Mouse (Mus musculus): ENCODE data around the gene Sept9. TPM values are rescaled to one million over a fixed set of nuclear protein-coding genes. Genes with fewer than 3 reads are reported as not detected.

Sept9 gene
- polyA plus RNA-seq, 1 experiment from 2014 or later: 52.5 TPM

GRCm38 (mm10) chr11:117179902-117180301 lies 19.6 kb upstream of the Sept9 start:
- no peak overlapping the region for H3K4me2 ChIP-seq (replicated peaks; ENCODE audit: low read depth, low read length)
- H3K9me3 ChIP-seq (ENCODE audit: low read length): no peaks in the 10 kb centered on the region
- no peaks in the 10 kb centered on the region; the same call in 1 of the 2 replicates for H3K4me1 ChIP-seq (ENCODE audit: insufficient read depth, low read depth, low read length)
- TF ChIP-seq EP300 (IDR thresholded peaks at IDR 0.05): no peak
- TF ChIP-seq CTCF (IDR thresholded peaks at IDR 0.05): peak; percentile 52
- H3K27ac ChIP-seq (ENCODE audit: low read length): no peak overlapping the region
- 77% methylated on average over 5 of the region's 5 CpGs for WGBS
- ATAC-seq: no peak
- DNase-seq (ENCODE audit: low spot score): no peak
- H3K27me3 ChIP-seq (replicated peaks; ENCODE audit: insufficient read depth, low read length): no peaks in the 10 kb centered on the region
- H3K9ac ChIP-seq (replicated peaks; ENCODE audit: low read depth): no peak overlapping the region
- no peak overlapping the region for H3K4me3 ChIP-seq (ENCODE audit: low read depth, low read length)
- H3K36me3 ChIP-seq (ENCODE audit: insufficient read depth, low read length): no peaks in the 10 kb centered on the region

- Histone ChIP-seq H3K4me1 (ENCODE audit: insufficient read depth, low read depth, low read length) (no peaks in the 10 kb centered on the region), H3K9ac (replicated peaks; ENCODE audit: low read depth) (no peak overlapping the region), H3K36me3 (ENCODE audit: insufficient read depth, low read length) (no peaks in the 10 kb centered on the region), H3K27me3 (replicated peaks; ENCODE audit: insufficient read depth, low read length) (no peaks in the 10 kb centered on the region), H3K4me3 (ENCODE audit: low read depth, low read length) (no peak overlapping the region), H3K27ac (ENCODE audit: low read length) (no peak overlapping the region), H3K4me2 (replicated peaks; ENCODE audit: low read depth, low read length) (no peak overlapping the region), H3K9me3 (ENCODE audit: low read length) (no peaks in the 10 kb centered on the region)
- ATAC-seq (no peak), DNase-seq (ENCODE audit: low spot score) (no peak)
- TF ChIP-seq EP300 (IDR thresholded peaks at IDR 0.05) (no peak), CTCF (IDR thresholded peaks at IDR 0.05) (no peak)
- 79% methylated on average over 3 of the region's 3 CpGs for WGBS
Observed at GRCm38 (mm10) chr11:117182808-117183207, 16.7 kb upstream of the Sept9 start.

GRCm38 (mm10) chr11:117183299-117183698 lies 16.2 kb upstream of the Sept9 start:
- DNase-seq (ENCODE audit: low spot score) (no peak), ATAC-seq (no peak)
- H3K27ac ChIP-seq (ENCODE audit: low read length): no peak overlapping the region
- no peak overlapping the region for H3K9ac ChIP-seq (replicated peaks; ENCODE audit: low read depth)
- H3K27me3 ChIP-seq (replicated peaks; ENCODE audit: insufficient read depth, low read length): no peaks in the 10 kb centered on the region
- H3K4me1 ChIP-seq (ENCODE audit: insufficient read depth, low read depth, low read length): no peaks in the 10 kb centered on the region
- TF ChIP-seq CTCF (IDR thresholded peaks at IDR 0.05) (no peak), EP300 (IDR thresholded peaks at IDR 0.05) (no peak)
- H3K36me3 ChIP-seq (ENCODE audit: insufficient read depth, low read length): no peaks in the 10 kb centered on the region
- H3K9me3 ChIP-seq (ENCODE audit: low read length): no peaks in the 10 kb centered on the region
- WGBS: 65% methylated on average over 2 of the region's 3 CpGs
- H3K4me2 ChIP-seq (replicated peaks; ENCODE audit: low read depth, low read length): no peak overlapping the region
- H3K4me3 ChIP-seq (ENCODE audit: low read depth, low read length): no peak overlapping the region

GRCm38 (mm10) chr11:117183841-117184240 lies 15.6 kb upstream of the Sept9 start:
- WGBS: 76% methylated on average over 5 of the region's 5 CpGs
- H3K9me3 ChIP-seq (ENCODE audit: low read length): no peaks in the 10 kb centered on the region
- no peak overlapping the region for H3K4me2 ChIP-seq (replicated peaks; ENCODE audit: low read depth, low read length)
- no peak overlapping the region for H3K9ac ChIP-seq (replicated peaks; ENCODE audit: low read depth)
- H3K27ac ChIP-seq (ENCODE audit: low read length): no peak overlapping the region
- DNase-seq (ENCODE audit: low spot score) (no peak), ATAC-seq (no peak)
- H3K36me3 ChIP-seq (ENCODE audit: insufficient read depth, low read length): no peaks in the 10 kb centered on the region
- no peak overlapping the region for H3K4me3 ChIP-seq (ENCODE audit: low read depth, low read length)
- H3K27me3 ChIP-seq (replicated peaks; ENCODE audit: insufficient read depth, low read length): no peaks in the 10 kb centered on the region
- H3K4me1 ChIP-seq (ENCODE audit: insufficient read depth, low read depth, low read length): no peaks in the 10 kb centered on the region
- 0 out of 2 replicates have a peak, but pooled peaks have one; percentile 7 for TF ChIP-seq CTCF (IDR thresholded peaks at IDR 0.05)
- no peak for TF ChIP-seq EP300 (IDR thresholded peaks at IDR 0.05)

GRCm38 (mm10) chr11:117185076-117185933 lies 14.2 kb upstream of the Sept9 start:
- H3K9me3 ChIP-seq (ENCODE audit: low read length): no peaks in the 10 kb centered on the region
- no peaks in the 10 kb centered on the region for H3K4me1 ChIP-seq (ENCODE audit: insufficient read depth, low read depth, low read length)
- 48% methylated on average over 21 of the region's 21 CpGs for WGBS
- no peak for TF ChIP-seq EP300 (IDR thresholded peaks at IDR 0.05)
- TF ChIP-seq CTCF (IDR thresholded peaks at IDR 0.05): no peak
- no peaks in the 10 kb centered on the region for H3K36me3 ChIP-seq (ENCODE audit: insufficient read depth, low read length)
- no peak for DNase-seq (ENCODE audit: low spot score)
- H3K27ac ChIP-seq (ENCODE audit: low read length): no peak overlapping the region
- H3K4me2 ChIP-seq (replicated peaks; ENCODE audit: low read depth, low read length): no peak overlapping the region
- no peaks in the 10 kb centered on the region for H3K27me3 ChIP-seq (replicated peaks; ENCODE audit: insufficient read depth, low read length)
- ATAC-seq: no peak
- H3K4me3 ChIP-seq (ENCODE audit: low read depth, low read length): no peak overlapping the region
- no peak overlapping the region for H3K9ac ChIP-seq (replicated peaks; ENCODE audit: low read depth)

GRCm38 (mm10) chr11:117191524-117191923 lies 7.9 kb upstream of the Sept9 start:
- Histone ChIP-seq H3K4me3 (ENCODE audit: low read depth, low read length) (no peak overlapping the region), H3K9me3 (ENCODE audit: low read length) (no peaks in the 10 kb centered on the region), H3K9ac (replicated peaks; ENCODE audit: low read depth) (no peak overlapping the region), H3K4me2 (replicated peaks; ENCODE audit: low read depth, low read length) (no peak overlapping the region), H3K4me1 (ENCODE audit: insufficient read depth, low read depth, low read length) (no peaks in the 10 kb centered on the region), H3K27ac (ENCODE audit: low read length) (no peak overlapping the region), H3K36me3 (ENCODE audit: insufficient read depth, low read length) (no peaks in the 10 kb centered on the region), H3K27me3 (replicated peaks; ENCODE audit: insufficient read depth, low read length) (no peaks in the 10 kb centered on the region)
- TF ChIP-seq CTCF (IDR thresholded peaks at IDR 0.05) (no peak), EP300 (IDR thresholded peaks at IDR 0.05) (no peak)
- WGBS: 61% methylated on average over 5 of the region's 5 CpGs
- ATAC-seq: no peak
- no peak for DNase-seq (ENCODE audit: low spot score)
